Mouse (Mus musculus): Measurements from ENCODE around the gene Gpat2. TPM values are rescaled to one million over a fixed set of nuclear protein-coding genes. Genes with fewer than 3 reads are reported as not detected.

Gene Gpat2
- polyA plus RNA-seq, 1 experiment from 2014 or later: 0.07 TPM

- H3K4me3 ChIP-seq (ENCODE audit: low read depth, low read length): peak overlapping the region; percentile 49
- H3K27me3 ChIP-seq (replicated peaks; ENCODE audit: control insufficient read depth, insufficient read depth, low read length): peaks cover 56% of the 10 kb centered on the region
- no peak overlapping the region for H3K9ac ChIP-seq (ENCODE audit: low read depth, low read length)
- H3K4me1 ChIP-seq (replicated peaks; ENCODE audit: control insufficient read depth, insufficient read depth, low read length): no peaks in the 10 kb centered on the region
- H3K27ac ChIP-seq (ENCODE audit: low read depth, low read length): no peak overlapping the region
- peak overlapping the region; percentile 77 for H3K4me2 ChIP-seq (replicated peaks; ENCODE audit: low read depth)
- TF ChIP-seq CTCF (IDR thresholded peaks at IDR 0.05; ENCODE audit: low read depth): no peak
- no peaks in the 10 kb centered on the region for H3K9me3 ChIP-seq (ENCODE audit: control insufficient read depth)
- no peaks in the 10 kb centered on the region for H3K36me3 ChIP-seq (ENCODE audit: control insufficient read depth, insufficient read depth)
- peak; percentile 44; the same call in 1 of the 2 replicates for ATAC-seq
- 0% methylated on average over 20 of the region's 21 CpGs for WGBS
Measured at GRCm38 (mm10) chr2:127482533-127482911, 57.5 kb downstream of the Gpat2 start.

DNA sequence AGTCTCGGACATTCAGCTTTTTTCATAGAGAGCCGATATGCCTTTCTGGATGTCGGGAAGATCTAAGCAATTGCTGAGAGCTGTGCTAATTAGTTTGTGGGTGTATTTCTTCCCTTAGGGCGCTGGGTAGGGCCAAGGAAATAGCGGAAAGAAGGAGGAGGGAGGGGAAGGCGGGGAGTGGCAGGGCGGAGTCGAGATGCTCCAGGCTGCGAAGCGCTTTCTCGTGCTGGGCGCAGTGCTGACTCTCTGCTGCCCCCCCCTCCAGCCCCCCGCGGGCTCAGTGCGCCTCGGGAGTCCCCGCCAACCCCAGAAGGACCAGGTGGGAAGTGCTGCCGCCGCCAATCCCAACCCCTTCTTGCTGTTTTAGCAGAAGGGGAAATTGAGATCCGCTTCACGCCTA lies 58.0 kb downstream of the Gpat2 start:
- Histone ChIP-seq H3K27ac (ENCODE audit: low read depth, low read length) (no peak overlapping the region), H3K4me3 (ENCODE audit: low read depth, low read length) (peak overlapping the region; percentile 49), H3K9ac (ENCODE audit: low read depth, low read length) (no peak overlapping the region), H3K36me3 (ENCODE audit: control insufficient read depth, insufficient read depth) (no peaks in the 10 kb centered on the region), H3K9me3 (ENCODE audit: control insufficient read depth) (no peaks in the 10 kb centered on the region), H3K4me2 (replicated peaks; ENCODE audit: low read depth) (peak overlapping the region; percentile 77), H3K27me3 (replicated peaks; ENCODE audit: control insufficient read depth, insufficient read depth, low read length) (peaks cover 56% of the 10 kb centered on the region), H3K4me1 (replicated peaks; ENCODE audit: control insufficient read depth, insufficient read depth, low read length) (no peaks in the 10 kb centered on the region)
- no peak for TF ChIP-seq CTCF (IDR thresholded peaks at IDR 0.05; ENCODE audit: low read depth)
- no peak for ATAC-seq
- WGBS: 1% methylated on average over 19 of the region's 21 CpGs

DNA sequence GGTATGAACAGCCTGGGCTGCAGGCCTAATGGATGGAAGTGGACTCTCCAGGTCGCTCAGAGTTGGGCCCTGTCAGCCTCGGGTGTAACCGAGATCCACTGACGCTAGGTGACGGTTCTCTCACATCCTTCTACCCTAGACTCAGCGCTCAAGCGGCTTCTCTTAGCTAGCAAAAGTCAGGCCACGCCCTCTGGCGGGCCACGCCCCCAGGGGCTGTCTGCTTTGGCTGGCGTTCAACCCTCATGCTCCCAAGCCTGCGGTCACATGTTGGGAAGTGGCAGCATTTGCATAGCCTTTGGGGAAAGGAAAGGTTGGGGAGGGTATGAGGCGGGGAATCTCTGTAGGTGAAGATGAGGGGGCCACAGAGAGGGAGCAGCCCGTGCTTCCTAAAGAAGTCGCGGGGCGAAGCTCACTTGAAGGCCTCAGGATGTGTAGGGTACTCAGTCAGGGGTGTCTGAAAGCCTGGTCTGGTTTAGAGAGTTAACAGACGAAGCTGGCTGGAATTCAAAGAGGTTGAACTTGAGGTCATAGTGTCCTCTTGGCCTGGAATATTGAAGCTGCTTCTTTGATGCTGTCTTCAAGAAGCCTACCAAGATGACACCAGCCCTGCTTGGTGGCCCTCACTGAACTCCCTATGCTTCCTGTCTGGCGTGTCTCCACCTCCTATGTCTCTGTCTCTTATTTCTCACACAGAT lies 59.6 kb downstream of the Gpat2 start:
- no peaks in the 10 kb centered on the region for H3K9me3 ChIP-seq (ENCODE audit: control insufficient read depth)
- H3K4me3 ChIP-seq (ENCODE audit: low read depth, low read length): peak overlapping the region; percentile 20
- peaks cover 50% of the 10 kb centered on the region for H3K27me3 ChIP-seq (replicated peaks; ENCODE audit: control insufficient read depth, insufficient read depth, low read length)
- peak overlapping the region; percentile 49 for H3K4me2 ChIP-seq (replicated peaks; ENCODE audit: low read depth)
- H3K36me3 ChIP-seq (ENCODE audit: control insufficient read depth, insufficient read depth): no peaks in the 10 kb centered on the region
- no peak for ATAC-seq
- no peak overlapping the region for H3K9ac ChIP-seq (ENCODE audit: low read depth, low read length)
- no peak overlapping the region for H3K27ac ChIP-seq (ENCODE audit: low read depth, low read length)
- no peak for TF ChIP-seq CTCF (IDR thresholded peaks at IDR 0.05; ENCODE audit: low read depth)
- 12% methylated on average over 19 of the region's 19 CpGs for WGBS
- no peaks in the 10 kb centered on the region for H3K4me1 ChIP-seq (replicated peaks; ENCODE audit: control insufficient read depth, insufficient read depth, low read length)

Other genes starting within 250 kb of the Gpat2 start
- gene 1810024B03Rik, start 216.9 kb upstream of the Gpat2 start, polyA plus RNA-seq (2015; fragmentation: Nextera tagmentation; extraction: Ambion mirVana): 1.3 and 1.5 TPM in 2 replicates
- 14.2 and 15.4 TPM in 2 replicates for gene Snrnp200, start 216.8 kb upstream of the Gpat2 start, polyA plus RNA-seq (2015; fragmentation: Nextera tagmentation; extraction: Ambion mirVana)
- 38.3 and 39.3 TPM in 2 replicates for gene Ciao1, start 177.4 kb upstream of the Gpat2 start, polyA plus RNA-seq (2015; fragmentation: Nextera tagmentation; extraction: Ambion mirVana)
- 32.8 and 35.6 TPM in 2 replicates for gene Tmem127, start 177.3 kb upstream of the Gpat2 start, polyA plus RNA-seq (2015; fragmentation: Nextera tagmentation; extraction: Ambion mirVana)
- gene Stard7, start 155.0 kb upstream of the Gpat2 start, polyA plus RNA-seq (2015; fragmentation: Nextera tagmentation; extraction: Ambion mirVana): 51.7 and 53.7 TPM in 2 replicates
- 3.7 and 4.4 TPM in 2 replicates for gene Dusp2, start 89.0 kb upstream of the Gpat2 start, polyA plus RNA-seq (2015; fragmentation: Nextera tagmentation; extraction: Ambion mirVana)
- gene Astl, start 86.6 kb upstream of the Gpat2 start, polyA plus RNA-seq (2015; fragmentation: Nextera tagmentation; extraction: Ambion mirVana): not detected in 2 replicates
- gene Adra2b, start 62.0 kb upstream of the Gpat2 start, polyA plus RNA-seq (2015; fragmentation: Nextera tagmentation; extraction: Ambion mirVana): 1.3 and 1.4 TPM in 2 replicates
- gene Fahd2a, start 19.4 kb downstream of the Gpat2 start, polyA plus RNA-seq (2015; fragmentation: Nextera tagmentation; extraction: Ambion mirVana): 23.5 and 24.2 TPM in 2 replicates
- gene Kcnip3, start 96.9 kb downstream of the Gpat2 start, polyA plus RNA-seq (2015; fragmentation: Nextera tagmentation; extraction: Ambion mirVana): 1.8 TPM in 2 replicates
- 0.04 TPM in 1 of 2 replicates, not detected in the other for gene Prom2, start 116.3 kb downstream of the Gpat2 start, polyA plus RNA-seq (2015; fragmentation: Nextera tagmentation; extraction: Ambion mirVana)
- 0.99 and 1.1 TPM in 2 replicates for gene Zfp661, start 161.9 kb downstream of the Gpat2 start, polyA plus RNA-seq (2015; fragmentation: Nextera tagmentation; extraction: Ambion mirVana)
- 65.9 and 71.0 TPM in 2 replicates for gene Mrps5, start 162.0 kb downstream of the Gpat2 start, polyA plus RNA-seq (2015; fragmentation: Nextera tagmentation; extraction: Ambion mirVana)
- 1.9 and 3.8 TPM in 2 replicates for gene Mal, start 231.5 kb downstream of the Gpat2 start, polyA plus RNA-seq (2015; fragmentation: Nextera tagmentation; extraction: Ambion mirVana)

Data from intestine, postnatal 0 days (tissue).